Mouse (Mus musculus) ES-E14 (cell line): ENCODE measurements around the gene Nfkbil1.

ENCODE experiments used
- HCFC1 ChIP-seq: IDR thresholded peaks from 2 replicates; pipeline ENCODE4 v1.6.1; 2012; ENCODE audit warnings: low read length, inconsistent platforms, borderline replicate concordance; ENCODE audit not compliant: insufficient read depth
- ZNF384 ChIP-seq: IDR thresholded peaks from 2 replicates; pipeline ENCODE4 v1.6.1; 2012; ENCODE audit warnings: low read depth, low read length, inconsistent platforms

- TF ChIP-seq HCFC1 (no peak), ZNF384 (no peak)
Measured at GRCm38 (mm10) chr17:35210593-35210992, 25.0 kb downstream of the Nfkbil1 start.
